16 mouse cellular contexts compared by ENCODE assay signal in the genomic region with DNA sequence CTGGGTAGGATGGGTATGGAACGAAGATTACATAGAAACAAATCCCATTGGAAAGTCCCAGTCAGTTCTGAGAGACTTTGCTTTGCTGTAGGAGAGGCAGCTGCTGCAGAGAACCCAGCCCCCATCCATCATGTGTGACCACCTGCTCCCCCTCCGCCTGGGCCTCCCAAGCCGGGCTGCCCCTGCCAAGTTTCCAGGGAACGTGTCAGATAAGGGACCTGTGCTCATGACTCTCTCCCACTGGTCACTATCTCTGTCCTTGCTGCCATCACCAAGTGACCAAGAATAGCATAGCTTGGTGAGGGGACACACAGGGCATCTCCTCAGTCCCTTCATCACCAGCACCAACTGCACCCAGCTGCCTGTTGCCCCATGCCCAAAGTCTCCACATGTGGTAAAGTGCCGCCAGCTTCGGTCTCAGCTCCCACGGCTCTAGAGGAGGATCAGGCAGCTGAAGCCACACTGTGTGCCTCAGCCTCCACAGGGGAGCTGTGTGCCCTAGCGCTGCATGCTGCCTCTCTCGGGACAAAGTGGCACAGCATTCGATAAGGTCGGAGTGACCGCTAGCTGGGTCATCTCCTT. TPM values are rescaled to one million over a fixed set of nuclear protein-coding genes. Genes with fewer than 3 reads are reported as not detected.
DNase-seq lines count a peak whose midpoint lies in the region; ATAC-seq and TF ChIP-seq lines count a peak whose summit lies in the region.
"Had no signal": no experiment of that assay in that cellular context is flagged by ENCODE, and none has a peak within 500 bp of the region (broad histone marks: within the 10 kb centered on the region; RNA-seq: fewer than 3 reads in every experiment).

No protein-coding gene starts in this region.

- no peaks in the 10 kb centered on the region for H3K27me3 ChIP-seq in limb, embryonic 14.5 days (ENCODE audit: control insufficient read depth, insufficient read depth, low read length)
- no peaks in the 10 kb centered on the region for H3K27me3 ChIP-seq in limb, embryonic 10.5 days (ENCODE audit: low read depth, poor library complexity, severe bottlenecking)
- no peaks in the 10 kb centered on the region for H3K27me3 ChIP-seq in embryonic facial prominence, embryonic 15.5 days
- no peaks in the 10 kb centered on the region for H3K27me3 ChIP-seq in heart, adult 2 months (ENCODE audit: control insufficient read depth, insufficient read depth, low read length)
- no peaks in the 10 kb centered on the region for H3K27me3 ChIP-seq in heart, postnatal 0 days (ENCODE audit: control insufficient read depth, insufficient read depth, low read length)
- H3K27me3 ChIP-seq: forebrain, embryonic 15.5 days had no signal

- H3K4me3 ChIP-seq in limb, embryonic 14.5 days (replicated peaks; ENCODE audit: low read length): no peak overlapping the region
- H3K4me3 ChIP-seq in limb, embryonic 10.5 days: no peak overlapping the region
- no peak overlapping the region for H3K4me3 ChIP-seq in embryonic facial prominence, embryonic 15.5 days (replicated peaks)
- no peak overlapping the region for H3K4me3 ChIP-seq in heart, adult 2 months
- H3K4me3 ChIP-seq in heart, postnatal 0 days (ENCODE audit: low read depth, low read length): no peak overlapping the region
- H3K4me3 ChIP-seq: forebrain, embryonic 15.5 days had no signal

- peak; percentile 31; the same call in 1 of the 2 replicates for ATAC-seq in limb, embryonic 14.5 days (ENCODE audit: low FRiP score, low read depth)
- peak; percentile 26; the same call in 1 of the 2 replicates for ATAC-seq in embryonic facial prominence, embryonic 15.5 days (ENCODE audit: insufficient number of reproducible peaks, low FRiP score, low TSS enrichment, low read depth)
- ATAC-seq in heart, postnatal 0 days (ENCODE audit: insufficient read depth, low read depth): peak; percentile 80
- ATAC-seq in activated CD4-positive, CD25-positive, alpha-beta regulatory T cell, adult 4 months: no peak
- ATAC-seq: CD4-positive, CD25-positive, alpha-beta regulatory T cell, adult 4 months; forebrain, embryonic 15.5 days had no signal

- H3K4me2 ChIP-seq in limb, embryonic 14.5 days (replicated peaks; ENCODE audit: low read depth, low read length, severe bottlenecking): no peak overlapping the region
- no peak overlapping the region for H3K4me2 ChIP-seq in embryonic facial prominence, embryonic 15.5 days (replicated peaks)
- peak overlapping the region; percentile 38 for H3K4me2 ChIP-seq in heart, postnatal 0 days (ENCODE audit: low read depth, low read length)
- H3K4me2 ChIP-seq: forebrain, embryonic 15.5 days; hindbrain, embryonic 14.5 days had no signal

- H3K79me2 ChIP-seq in heart, adult 2 months (replicated peaks; ENCODE audit: control insufficient read depth, insufficient read depth, low read length): no peaks in the 10 kb centered on the region

- no peaks in the 10 kb centered on the region for H3K9me3 ChIP-seq in limb, embryonic 14.5 days (ENCODE audit: control insufficient read depth, low read length)
- H3K9me3 ChIP-seq in limb, embryonic 10.5 days (replicated peaks): no peaks in the 10 kb centered on the region
- H3K9me3 ChIP-seq in embryonic facial prominence, embryonic 15.5 days (replicated peaks): no peaks in the 10 kb centered on the region
- no peaks in the 10 kb centered on the region for H3K9me3 ChIP-seq in heart, postnatal 0 days (replicated peaks; ENCODE audit: control insufficient read depth, low read length)
- H3K9me3 ChIP-seq: forebrain, embryonic 15.5 days had no signal

- H3K4me1 ChIP-seq in limb, embryonic 14.5 days (ENCODE audit: control insufficient read depth, insufficient read depth, low read length): peaks cover 11% of the 10 kb centered on the region
- peaks cover 7% of the 10 kb centered on the region; the same call in 1 of the 2 replicates for H3K4me1 ChIP-seq in limb, embryonic 10.5 days
- H3K4me1 ChIP-seq in embryonic facial prominence, embryonic 15.5 days: no peaks in the 10 kb centered on the region
- peaks cover 14% of the 10 kb centered on the region for H3K4me1 ChIP-seq in heart, adult 2 months (ENCODE audit: control insufficient read depth, insufficient read depth, low read length)
- H3K4me1 ChIP-seq in heart, postnatal 0 days (ENCODE audit: control insufficient read depth, insufficient read depth): peaks cover 76% of the 10 kb centered on the region
- H3K4me1 ChIP-seq: forebrain, embryonic 15.5 days had no signal

- no peak overlapping the region for H3K27ac ChIP-seq in limb, embryonic 14.5 days (replicated peaks; ENCODE audit: low read depth, low read length)
- H3K27ac ChIP-seq in limb, embryonic 10.5 days: no peak overlapping the region
- H3K27ac ChIP-seq in embryonic facial prominence, embryonic 15.5 days (replicated peaks): no peak overlapping the region
- peak overlapping the region; percentile 93 for H3K27ac ChIP-seq in heart, adult 2 months
- peak overlapping the region; percentile 91 for H3K27ac ChIP-seq in heart, postnatal 0 days (ENCODE audit: low read depth)
- H3K27ac ChIP-seq: forebrain, embryonic 15.5 days; hindbrain, embryonic 14.5 days; liver, embryonic 14.5 days had no signal

- no peaks in the 10 kb centered on the region for H3K36me3 ChIP-seq in limb, embryonic 14.5 days (ENCODE audit: control insufficient read depth, insufficient read depth, low read length)
- no peaks in the 10 kb centered on the region for H3K36me3 ChIP-seq in limb, embryonic 10.5 days
- H3K36me3 ChIP-seq in embryonic facial prominence, embryonic 15.5 days: no peaks in the 10 kb centered on the region
- no peaks in the 10 kb centered on the region; the same call in 1 of the 2 replicates for H3K36me3 ChIP-seq in heart, adult 2 months (ENCODE audit: control insufficient read depth, insufficient read depth, low read length)
- no peaks in the 10 kb centered on the region for H3K36me3 ChIP-seq in heart, postnatal 0 days (replicated peaks; ENCODE audit: control insufficient read depth, insufficient read depth, low read length)
- H3K36me3 ChIP-seq: forebrain, embryonic 15.5 days had no signal

- TF ChIP-seq POLR2A in limb, embryonic 14.5 days (IDR thresholded peaks at IDR 0.05; ENCODE audit: borderline replicate concordance, extremely low read depth, insufficient read depth, insufficient read length): no peak
- peak; percentile 65; the same call in 1 of the 2 replicates for TF ChIP-seq POLR2A in heart, adult 2 months (IDR thresholded peaks at IDR 0.05; ENCODE audit: insufficient read depth, low read depth, low read length)

- H3K9ac ChIP-seq in limb, embryonic 14.5 days (ENCODE audit: low read depth, low read length, severe bottlenecking): no peak overlapping the region
- H3K9ac ChIP-seq in embryonic facial prominence, embryonic 15.5 days: no peak overlapping the region
- H3K9ac ChIP-seq in heart, adult 2 months (ENCODE audit: low read depth, low read length): peak overlapping the region; percentile 57
- no peak overlapping the region for H3K9ac ChIP-seq in heart, postnatal 0 days (replicated peaks; ENCODE audit: low read depth, low read length)
- H3K9ac ChIP-seq: forebrain, embryonic 15.5 days; hindbrain, embryonic 14.5 days; liver, embryonic 14.5 days had no signal

- intact Hi-C loops in heart, adult 2 months (cut with DNase I): no loop called here

- TF ChIP-seq CTCF in heart, adult 2 months (IDR thresholded peaks at IDR 0.05): no peak
- no peak for TF ChIP-seq CTCF in heart, postnatal 0 days (IDR thresholded peaks at IDR 0.05; ENCODE audit: low read depth)

- 82% methylated on average over 9 of the region's 12 CpGs for WGBS in limb, embryonic 14.5 days
- WGBS in limb, embryonic 10.5 days: 75% methylated on average over 12 of the region's 12 CpGs
- 80% methylated on average over 12 of the region's 12 CpGs for WGBS in embryonic facial prominence, embryonic 15.5 days
- whole genome bisulfite sequencing in heart, adult 2 months: 54% methylated on average over 12 of the region's 12 CpGs
- 21% methylated on average over 12 of the region's 12 CpGs for WGBS in heart, postnatal 0 days

- TF ChIP-seq EP300 in heart, adult 2 months (IDR thresholded peaks at IDR 0.05; ENCODE audit: insufficient read depth, low read depth, low read length): peak; percentile 99
- peak; percentile 99 for TF ChIP-seq EP300 in heart, postnatal 0 days (IDR thresholded peaks at IDR 0.05; ENCODE audit: low read depth)

- DNase-seq in limb, embryonic 14.5 days (ENCODE audit: low spot score): no peak
- no peak for DNase-seq in limb, embryonic 10.5 days (ENCODE audit: low spot score)
- DNase-seq in heart, adult 2 months: peak; percentile 71 to 86
- peak; percentile 94 for DNase-seq in heart, postnatal 0 days (ENCODE audit: low spot score)
- no peak for DNase-seq in thymus, postnatal 4 days
- DNase-seq: adrenal gland, postnatal 25 days; kidney, adult 8-10 months had no signal

RNA-seq across cellular contexts. Expression of a gene that starts 13.9 kb away (rescaled TPM):
- 0.29 and 0.62 TPM in 2 replicates for polyA plus RNA-seq in limb, embryonic 14.5 days (2012; rRNA removed)
- polyA plus RNA-seq in limb, embryonic 14.5 days (2014; fragmentation: Nextera tagmentation; extraction: Ambion mirVana): 0.75 and 0.98 TPM in 2 replicates
- polyA plus RNA-seq in limb, embryonic 10.5 days (2016; fragmentation: Nextera tagmentation; extraction: Ambion mirVana): 0.13 TPM in 1 of 2 replicates, not detected in the other
- polyA plus RNA-seq in embryonic facial prominence, embryonic 15.5 days (2015; fragmentation: Nextera tagmentation; extraction: Ambion mirVana): 0.40 TPM in 1 of 2 replicates, not detected in the other
- total RNA-seq in heart, adult 2 months (2021): 1 to 10 TPM; 3.3 to 4.3 TPM
- 7.1 and 11.0 TPM in 2 replicates for polyA plus RNA-seq in heart, adult 2 months (2012; rRNA removed)
- 8.3 and 8.9 TPM in 2 replicates for total RNA-seq in heart, postnatal 0 days (2014; rRNA removed; ENCODE audit: low replicate concordance)
- polyA plus RNA-seq in heart, postnatal 0 days (2015; fragmentation: Nextera tagmentation; extraction: Ambion mirVana): 11.4 and 13.1 TPM in 2 replicates
- not detected for polyA plus RNA-seq in activated CD4-positive, CD25-positive, alpha-beta regulatory T cell, adult 4 months (2017; shearing (Covaris generic))
- total RNA-seq: adrenal gland, postnatal 25 days; common myeloid progenitor, adult 5-6 weeks; left cerebral cortex, postnatal 10 days; megakaryocyte, adult 5-6 weeks had no signal
- polyA plus RNA-seq: CD4-positive, CD25-positive, alpha-beta regulatory T cell, adult 4 months; forebrain, embryonic 15.5 days; hindbrain, embryonic 14.5 days had no signal

RNA-seq across cellular contexts. Expression of a gene that starts 19.0 kb away (rescaled TPM):
- polyA plus RNA-seq in limb, embryonic 14.5 days (2012; rRNA removed): 4.9 and 5.0 TPM in 2 replicates
- polyA plus RNA-seq in limb, embryonic 14.5 days (2014; fragmentation: Nextera tagmentation; extraction: Ambion mirVana): 9.3 and 9.7 TPM in 2 replicates
- 14.5 and 14.8 TPM in 2 replicates for polyA plus RNA-seq in limb, embryonic 10.5 days (2016; fragmentation: Nextera tagmentation; extraction: Ambion mirVana)
- polyA plus RNA-seq in embryonic facial prominence, embryonic 15.5 days (2015; fragmentation: Nextera tagmentation; extraction: Ambion mirVana): 9.0 and 9.3 TPM in 2 replicates
- 10 to 100 TPM; 18.4 to 35.8 TPM for total RNA-seq in heart, adult 2 months (2021)
- polyA plus RNA-seq in heart, adult 2 months (2012; rRNA removed): 10.0 and 18.8 TPM in 2 replicates
- 4.0 and 4.2 TPM in 2 replicates for total RNA-seq in heart, postnatal 0 days (2014; rRNA removed; ENCODE audit: low replicate concordance)
- polyA plus RNA-seq in heart, postnatal 0 days (2015; fragmentation: Nextera tagmentation; extraction: Ambion mirVana): 5.7 and 6.1 TPM in 2 replicates
- polyA plus RNA-seq in activated CD4-positive, CD25-positive, alpha-beta regulatory T cell, adult 4 months (2017; shearing (Covaris generic)): 10 to 100 TPM; 17.1 to 18.9 TPM

RNA-seq across cellular contexts. Expression of a gene that starts 20.9 kb away (rescaled TPM):
- 21.4 and 22.5 TPM in 2 replicates for polyA plus RNA-seq in limb, embryonic 14.5 days (2012; rRNA removed)
- polyA plus RNA-seq in limb, embryonic 14.5 days (2014; fragmentation: Nextera tagmentation; extraction: Ambion mirVana): 27.3 and 32.4 TPM in 2 replicates
- polyA plus RNA-seq in limb, embryonic 10.5 days (2016; fragmentation: Nextera tagmentation; extraction: Ambion mirVana): 2.0 and 3.2 TPM in 2 replicates
- 22.8 and 31.0 TPM in 2 replicates for polyA plus RNA-seq in embryonic facial prominence, embryonic 15.5 days (2015; fragmentation: Nextera tagmentation; extraction: Ambion mirVana)
- 100 to 1,000 TPM; 123 to 414 TPM for total RNA-seq in heart, adult 2 months (2021)
- 205 and 316 TPM in 2 replicates for polyA plus RNA-seq in heart, adult 2 months (2012; rRNA removed)
- 197 and 317 TPM in 2 replicates for total RNA-seq in heart, postnatal 0 days (2014; rRNA removed; ENCODE audit: low replicate concordance)
- polyA plus RNA-seq in heart, postnatal 0 days (2015; fragmentation: Nextera tagmentation; extraction: Ambion mirVana): 235 and 284 TPM in 2 replicates
- polyA plus RNA-seq in activated CD4-positive, CD25-positive, alpha-beta regulatory T cell, adult 4 months (2017; shearing (Covaris generic)): 10 to 100 TPM; 11.4 to 16.2 TPM

RNA-seq across cellular contexts. Expression of a gene that starts 31.5 kb away (rescaled TPM):
- polyA plus RNA-seq in limb, embryonic 14.5 days (2012; rRNA removed): 71.1 and 91.9 TPM in 2 replicates
- polyA plus RNA-seq in limb, embryonic 14.5 days (2014; fragmentation: Nextera tagmentation; extraction: Ambion mirVana): 78.4 and 81.9 TPM in 2 replicates
- polyA plus RNA-seq in limb, embryonic 10.5 days (2016; fragmentation: Nextera tagmentation; extraction: Ambion mirVana): 95.6 and 105 TPM in 2 replicates
- 90.6 and 91.9 TPM in 2 replicates for polyA plus RNA-seq in embryonic facial prominence, embryonic 15.5 days (2015; fragmentation: Nextera tagmentation; extraction: Ambion mirVana)
- 10 to 100 TPM; 63.9 to 66.9 TPM for total RNA-seq in heart, adult 2 months (2021)
- polyA plus RNA-seq in heart, adult 2 months (2012; rRNA removed): 51.6 and 58.1 TPM in 2 replicates
- 132 and 184 TPM in 2 replicates for total RNA-seq in heart, postnatal 0 days (2014; rRNA removed; ENCODE audit: low replicate concordance)
- 141 and 147 TPM in 2 replicates for polyA plus RNA-seq in heart, postnatal 0 days (2015; fragmentation: Nextera tagmentation; extraction: Ambion mirVana)
- polyA plus RNA-seq in activated CD4-positive, CD25-positive, alpha-beta regulatory T cell, adult 4 months (2017; shearing (Covaris generic)): 100 to 1,000 TPM; 102 to 109 TPM

Comparison
In these comparisons a context has a peak if more than half of its experiments do, and no peak if none do; other contexts are left out.
1. DNase-seq: peak in heart, adult 2 months (2 of 2) and heart, postnatal 0 days (single experiment); none in limb, embryonic 14.5 days (single experiment), limb, embryonic 10.5 days (single experiment) and thymus, postnatal 4 days (single experiment).
2. H3K27ac ChIP-seq: peak in heart, adult 2 months (single experiment) and heart, postnatal 0 days (single experiment); none in limb, embryonic 14.5 days (single experiment), limb, embryonic 10.5 days (single experiment) and embryonic facial prominence, embryonic 15.5 days (single experiment).